Mouse (Mus musculus) hindbrain, embryonic 13.5 days (tissue): Measurements from ENCODE around the gene Olfr1495. TPM values are rescaled to one million over a fixed set of nuclear protein-coding genes. Genes with fewer than 3 reads are reported as not detected.

Experiments
- polyA plus RNA-seq: library from polyadenylated mRNA; unstranded; fragments of >200 nt; fragmentation: Nextera tagmentation; extraction: Ambion mirVana; gene quantifications from 2 replicates; pipeline ENCODE4 v1.2.1, GENCODE M21; 2015

The Olfr1495 gene
- polyA plus RNA-seq, 1 experiment from 2014 or later = not detected

Other genes starting within 250 kb of the Olfr1495 start
- not detected in 2 replicates for gene Olfr1480, start 236.7 kb upstream of the Olfr1495 start, polyA plus RNA-seq
- not detected in 2 replicates for gene Olfr1484, start 181.1 kb upstream of the Olfr1495 start, polyA plus RNA-seq
- not detected in 2 replicates for gene Olfr1487, start 147.2 kb upstream of the Olfr1495 start, polyA plus RNA-seq
- gene Olfr1489, start 133.0 kb upstream of the Olfr1495 start, polyA plus RNA-seq = not detected in 2 replicates
- gene Olfr1490, start 113.5 kb upstream of the Olfr1495 start, polyA plus RNA-seq = not detected in 2 replicates
- not detected in 2 replicates for gene Olfr1491, start 67.3 kb upstream of the Olfr1495 start, polyA plus RNA-seq
- gene Olfr1493-ps1, start 41.3 kb upstream of the Olfr1495 start, polyA plus RNA-seq = not detected in 2 replicates
- not detected in 2 replicates for gene Olfr1494, start 24.9 kb upstream of the Olfr1495 start, polyA plus RNA-seq
- not detected in 2 replicates for gene Olfr1496, start 13.3 kb downstream of the Olfr1495 start, polyA plus RNA-seq
- not detected in 2 replicates for gene Olfr1497, start 33.6 kb downstream of the Olfr1495 start, polyA plus RNA-seq
- gene Olfr1499, start 54.8 kb downstream of the Olfr1495 start, polyA plus RNA-seq = not detected in 2 replicates
- not detected in 2 replicates for gene Olfr1500, start 65.9 kb downstream of the Olfr1495 start, polyA plus RNA-seq
- not detected in 2 replicates for gene Olfr1501, start 86.1 kb downstream of the Olfr1495 start, polyA plus RNA-seq
- not detected in 2 replicates for gene Olfr1502, start 97.2 kb downstream of the Olfr1495 start, polyA plus RNA-seq
- gene Olfr1504, start 133.3 kb downstream of the Olfr1495 start, polyA plus RNA-seq = not detected in 2 replicates
- not detected in 2 replicates for gene Olfr1505, start 148.9 kb downstream of the Olfr1495 start, polyA plus RNA-seq